Mouse (Mus musculus) hindbrain, embryonic 15.5 days (tissue): ENCODE measurements around the gene Hddc3. TPM values are rescaled to one million over a fixed set of nuclear protein-coding genes. Genes with fewer than 3 reads are reported as not detected.

Source experiments
- ATAC-seq: fragments of 200-750 bp; cut with Nextera tagmentation; 2 replicates; pipeline ENCODE4 v1.8.0; 2017; ENCODE audit warnings: low read depth, moderate number of reproducible peaks, moderate TSS enrichment; ENCODE audit not compliant: low FRiP score
- H3K27ac ChIP-seq: fragments of 300-500 bp; sonication (generic); replicated peaks from 2 replicates; pipeline ENCODE4 v1.5.1; 2015; ENCODE audit warnings: mild to moderate bottlenecking, inconsistent platforms
- H3K27me3 ChIP-seq: fragments of 300-500 bp; sonication (generic); 2 replicates; pipeline ENCODE4 v1.6.1; 2015; ENCODE audit warnings: control low read depth, inconsistent platforms
- H3K36me3 ChIP-seq: fragments of 300-500 bp; sonication (generic); 2 replicates; pipeline ENCODE4 v1.6.1; 2015; ENCODE audit warnings: control low read depth, inconsistent platforms
- H3K4me1 ChIP-seq: fragments of 300-500 bp; sonication (generic); replicated peaks from 2 replicates; pipeline ENCODE4 v1.6.1; 2015; ENCODE audit warnings: control low read depth, inconsistent platforms
- H3K4me2 ChIP-seq: fragments of 300-500 bp; sonication (generic); 2 replicates; pipeline ENCODE4 v1.6.1; 2015; ENCODE audit warnings: moderate library complexity, mild to moderate bottlenecking, inconsistent platforms
- H3K4me3 ChIP-seq: fragments of 300-500 bp; sonication (generic); 2 replicates; pipeline ENCODE4 v1.5.1; 2015; ENCODE audit warnings: mild to moderate bottlenecking, inconsistent platforms
- H3K9ac ChIP-seq: fragments of 300-500 bp; sonication (generic); 2 replicates; pipeline ENCODE4 v1.6.1; 2015; ENCODE audit warnings: inconsistent platforms
- H3K9me3 ChIP-seq: fragments of 300-500 bp; sonication (generic); 2 replicates; pipeline ENCODE4 v1.6.1; 2016; ENCODE audit warnings: control low read depth, inconsistent platforms
- WGBS: fragments of 180-500 bp; shearing (Covaris S2); methylation state at CpG from one replicate; pipeline ENCODE4 v1.1.7; 2015; 5-methylcytosine and 5-hydroxymethylcytosine counted together
- polyA plus RNA-seq: library from polyadenylated mRNA; unstranded; fragments of >200 nt; fragmentation: Nextera tagmentation; extraction: Ambion mirVana; gene quantifications from 2 replicates; pipeline ENCODE4 v1.2.1, GENCODE M21; 2015

The Hddc3 gene
- polyA plus RNA-seq, 1 experiment from 2014 or later, result 21.9 TPM

DNA sequence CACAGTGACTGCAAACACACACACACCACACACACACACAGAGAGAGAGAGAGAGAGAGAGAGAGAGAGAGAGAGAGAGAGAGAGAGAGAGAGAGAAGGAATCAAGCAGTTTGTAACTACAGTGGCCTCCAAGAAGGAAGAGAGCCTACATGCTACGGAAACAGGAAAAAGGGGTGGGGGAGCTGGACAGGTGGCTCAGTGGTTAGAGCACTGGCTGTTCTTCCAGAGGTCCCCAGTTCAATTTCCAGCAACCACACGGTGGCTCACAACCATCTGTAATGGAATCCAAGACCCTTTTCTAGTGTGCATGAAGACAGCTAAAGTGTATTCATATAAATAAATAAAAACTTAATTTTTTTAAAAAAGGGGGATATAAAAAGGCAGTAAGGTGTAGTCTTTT is 29.8 kb downstream of the Hddc3 start:
- Histone ChIP-seq H3K4me3 (no peak overlapping the region), H3K9me3 (no peaks in the 10 kb centered on the region), H3K27me3 (no peaks in the 10 kb centered on the region), H3K9ac (no peak overlapping the region), H3K27ac (no peak overlapping the region), H3K36me3 (no peaks in the 10 kb centered on the region), H3K4me2 (no peak overlapping the region), H3K4me1 (peaks cover 21% of the 10 kb centered on the region)
- 62% methylated on average over 2 of the region's 2 CpGs for WGBS
- no peak for ATAC-seq

DNA sequence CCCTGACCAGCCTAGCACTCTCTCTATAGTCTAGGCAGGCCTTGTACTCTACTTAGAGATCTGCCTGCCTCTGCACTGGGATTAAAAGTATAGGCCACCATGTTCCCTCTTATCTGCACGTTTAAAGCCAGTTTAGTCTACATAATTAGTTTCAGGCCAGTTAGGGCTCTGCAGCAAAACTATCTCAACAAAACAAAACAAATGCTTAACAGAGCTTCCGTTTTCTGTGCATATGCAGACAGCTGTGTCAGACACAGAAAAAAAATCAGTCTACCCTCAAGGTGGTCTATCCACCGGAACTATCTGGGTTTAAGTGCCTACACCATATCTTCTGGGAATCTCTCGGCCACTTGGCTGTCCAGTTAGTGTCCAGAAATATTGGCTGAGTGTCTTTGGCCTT is 30.4 kb downstream of the Hddc3 start:
- H3K4me2 ChIP-seq, result no peak overlapping the region
- 83% methylated on average over 4 of the region's 4 CpGs for WGBS
- H3K9ac ChIP-seq, result no peak overlapping the region
- peaks cover 21% of the 10 kb centered on the region for H3K4me1 ChIP-seq
- ATAC-seq, result no peak
- H3K9me3 ChIP-seq, result no peaks in the 10 kb centered on the region
- H3K27me3 ChIP-seq, result no peaks in the 10 kb centered on the region
- H3K4me3 ChIP-seq, result no peak overlapping the region
- no peaks in the 10 kb centered on the region for H3K36me3 ChIP-seq
- H3K27ac ChIP-seq, result no peak overlapping the region

DNA sequence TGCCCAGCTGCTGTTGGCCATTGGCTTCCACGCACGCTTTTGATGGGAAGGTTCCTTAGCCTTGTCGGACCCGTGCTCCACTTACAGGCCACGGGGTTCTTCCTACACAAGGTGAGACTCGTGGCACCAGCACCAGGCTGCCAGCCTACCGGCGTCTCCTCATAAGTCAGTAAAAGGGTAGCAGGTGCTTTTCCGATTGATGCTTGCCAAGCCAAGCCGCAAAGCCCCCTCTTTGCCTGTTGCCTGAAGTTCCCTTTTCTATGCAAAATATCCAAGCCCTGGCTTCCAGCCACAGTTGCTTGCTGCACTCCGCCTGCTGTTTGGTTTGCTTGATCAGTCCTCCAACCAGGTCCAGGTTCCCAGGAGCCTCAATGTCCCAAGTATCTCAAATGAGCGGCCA is 30.9 kb downstream of the Hddc3 start:
- ATAC-seq, result no peak
- no peaks in the 10 kb centered on the region for H3K36me3 ChIP-seq
- H3K4me2 ChIP-seq, result no peak overlapping the region
- no peak overlapping the region for H3K9ac ChIP-seq
- H3K9me3 ChIP-seq, result no peaks in the 10 kb centered on the region
- no peak overlapping the region for H3K27ac ChIP-seq
- WGBS, result 72% methylated on average over 12 of the region's 12 CpGs
- no peaks in the 10 kb centered on the region for H3K27me3 ChIP-seq
- peaks cover 21% of the 10 kb centered on the region for H3K4me1 ChIP-seq
- no peak overlapping the region for H3K4me3 ChIP-seq

DNA sequence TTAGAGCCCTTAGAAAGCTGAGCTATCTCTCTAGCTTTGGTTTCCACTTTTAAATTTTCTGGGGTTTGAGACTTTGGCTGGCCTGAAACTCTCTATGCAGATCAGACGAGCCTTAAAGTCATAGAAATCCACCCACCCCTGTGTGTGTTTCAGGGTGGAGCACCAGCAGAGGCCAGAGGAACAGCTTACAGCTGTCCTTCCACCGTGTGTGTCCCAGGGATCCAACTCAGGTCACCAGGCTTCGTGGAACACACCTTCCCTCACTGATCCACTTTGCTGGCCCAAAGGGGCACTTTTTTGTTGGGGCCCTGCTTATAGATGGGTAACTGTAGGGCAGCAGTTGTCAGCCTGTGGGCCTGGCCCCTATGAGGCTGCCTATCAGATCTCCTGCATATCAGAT is 31.4 kb downstream of the Hddc3 start:
- no peak for ATAC-seq
- 57% methylated on average over 3 of the region's 3 CpGs for WGBS

DNA sequence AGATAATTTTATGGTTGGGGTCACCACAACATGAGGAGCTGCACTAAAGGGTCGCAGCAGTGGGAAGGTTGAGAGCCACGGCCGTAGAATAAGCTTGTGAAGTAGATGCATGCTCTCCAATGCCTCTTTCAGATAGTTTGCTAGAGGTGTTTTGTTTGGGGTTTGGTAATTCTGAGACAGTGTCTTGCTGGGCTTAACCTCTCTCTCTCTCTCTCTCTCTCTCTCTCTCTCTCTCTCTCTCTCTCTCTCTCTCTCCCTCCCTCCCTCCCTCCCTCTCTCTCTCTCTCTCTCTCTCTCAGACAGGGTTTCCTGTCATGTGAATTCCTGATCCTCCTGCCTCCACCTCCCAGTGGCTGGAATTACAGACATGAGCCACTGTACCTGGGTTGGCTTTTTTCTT is 31.8 kb downstream of the Hddc3 start:
- no peak overlapping the region for H3K4me3 ChIP-seq
- no peak overlapping the region for H3K9ac ChIP-seq
- 85% methylated on average over 3 of the region's 3 CpGs for WGBS
- H3K27me3 ChIP-seq, result no peaks in the 10 kb centered on the region
- no peaks in the 10 kb centered on the region for H3K9me3 ChIP-seq
- H3K36me3 ChIP-seq, result no peaks in the 10 kb centered on the region
- H3K27ac ChIP-seq, result no peak overlapping the region
- no peak overlapping the region for H3K4me2 ChIP-seq
- ATAC-seq, result no peak
- H3K4me1 ChIP-seq, result peaks cover 12% of the 10 kb centered on the region

More for the DNA sequence above, 31.4 kb downstream of the Hddc3 start:
- H3K4me3 ChIP-seq, result no peak overlapping the region
- H3K4me2 ChIP-seq, result no peak overlapping the region
- no peaks in the 10 kb centered on the region for H3K27me3 ChIP-seq
- H3K36me3 ChIP-seq, result no peaks in the 10 kb centered on the region
- no peaks in the 10 kb centered on the region for H3K9me3 ChIP-seq
- H3K27ac ChIP-seq, result no peak overlapping the region
- no peak overlapping the region for H3K9ac ChIP-seq
- H3K4me1 ChIP-seq, result peaks cover 17% of the 10 kb centered on the region

DNA sequence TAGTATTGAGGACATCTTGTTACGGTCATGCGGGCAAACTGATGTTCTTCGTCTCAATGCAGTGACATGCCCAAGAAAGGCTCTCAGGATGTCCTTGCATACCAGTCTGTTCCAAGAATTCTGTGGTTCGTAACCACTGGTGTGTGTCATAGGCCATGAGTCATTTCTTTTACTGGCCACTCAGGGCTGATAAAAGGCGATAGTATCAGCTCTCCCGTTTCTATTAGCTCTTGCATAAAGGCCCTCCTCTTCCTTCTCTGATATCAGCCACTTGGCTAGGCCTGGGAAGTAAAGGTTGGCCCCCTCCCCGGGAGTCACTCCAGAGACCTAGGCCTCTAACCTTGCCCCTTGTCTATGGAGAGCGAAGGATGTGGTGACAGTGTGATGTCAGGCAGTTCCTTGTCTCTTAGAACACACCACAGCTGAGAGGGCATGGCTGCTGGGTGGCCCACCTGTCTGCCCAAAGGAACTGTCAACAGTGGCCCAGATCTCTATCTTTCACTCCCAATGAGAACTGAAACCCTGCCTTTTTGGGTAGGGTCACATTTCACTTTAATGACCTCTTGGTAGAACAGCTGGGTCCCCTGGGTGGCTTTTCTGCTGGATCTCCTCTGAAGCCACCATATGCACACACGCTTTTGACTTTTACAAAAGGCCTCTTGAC is 32.6 kb downstream of the Hddc3 start:
- Histone ChIP-seq H3K27me3 (no peaks in the 10 kb centered on the region), H3K4me1 (0 out of 2 replicates have a peak, but pooled peaks cover 7% of the 10 kb centered on the region), H3K9ac (no peak overlapping the region), H3K9me3 (no peaks in the 10 kb centered on the region), H3K4me2 (no peak overlapping the region), H3K36me3 (no peaks in the 10 kb centered on the region), H3K4me3 (no peak overlapping the region), H3K27ac (no peak overlapping the region)
- 85% methylated on average over 9 of the region's 9 CpGs for WGBS
- no peak for ATAC-seq

- Histone ChIP-seq H3K4me2 (no peak overlapping the region), H3K4me1 (0 out of 2 replicates have a peak, but pooled peaks cover 7% of the 10 kb centered on the region), H3K9ac (no peak overlapping the region), H3K4me3 (no peak overlapping the region), H3K36me3 (no peaks in the 10 kb centered on the region), H3K27me3 (no peaks in the 10 kb centered on the region), H3K27ac (no peak overlapping the region), H3K9me3 (no peaks in the 10 kb centered on the region)
- 51% methylated on average over 10 of the region's 10 CpGs for WGBS
- ATAC-seq, result peak; percentile 31; the same call in 1 of the 2 replicates
Observed at GRCm38 (mm10) chr7:80376192-80376591, 33.3 kb downstream of the Hddc3 start.

- H3K4me1 ChIP-seq, result 0 out of 2 replicates have a peak, but pooled peaks cover 7% of the 10 kb centered on the region
- no peaks in the 10 kb centered on the region for H3K27me3 ChIP-seq
- 39% methylated on average over 6 of the region's 6 CpGs for WGBS
- ATAC-seq, result no peak
- H3K27ac ChIP-seq, result no peak overlapping the region
- no peak overlapping the region for H3K4me3 ChIP-seq
- no peak overlapping the region for H3K9ac ChIP-seq
- no peak overlapping the region for H3K4me2 ChIP-seq
- no peaks in the 10 kb centered on the region for H3K36me3 ChIP-seq
- no peaks in the 10 kb centered on the region for H3K9me3 ChIP-seq
Observed at GRCm38 (mm10) chr7:80377471-80377870, 34.6 kb downstream of the Hddc3 start.

- WGBS, result 63% methylated on average over 13 of the region's 13 CpGs
- Histone ChIP-seq H3K9ac (no peak overlapping the region), H3K36me3 (no peaks in the 10 kb centered on the region), H3K4me3 (no peak overlapping the region), H3K4me2 (no peak overlapping the region), H3K27ac (no peak overlapping the region), H3K9me3 (no peaks in the 10 kb centered on the region), H3K4me1 (0 out of 2 replicates have a peak, but pooled peaks cover 7% of the 10 kb centered on the region), H3K27me3 (no peaks in the 10 kb centered on the region)
- ATAC-seq, result no peak
Observed at GRCm38 (mm10) chr7:80379531-80379930, 36.6 kb downstream of the Hddc3 start.

DNA sequence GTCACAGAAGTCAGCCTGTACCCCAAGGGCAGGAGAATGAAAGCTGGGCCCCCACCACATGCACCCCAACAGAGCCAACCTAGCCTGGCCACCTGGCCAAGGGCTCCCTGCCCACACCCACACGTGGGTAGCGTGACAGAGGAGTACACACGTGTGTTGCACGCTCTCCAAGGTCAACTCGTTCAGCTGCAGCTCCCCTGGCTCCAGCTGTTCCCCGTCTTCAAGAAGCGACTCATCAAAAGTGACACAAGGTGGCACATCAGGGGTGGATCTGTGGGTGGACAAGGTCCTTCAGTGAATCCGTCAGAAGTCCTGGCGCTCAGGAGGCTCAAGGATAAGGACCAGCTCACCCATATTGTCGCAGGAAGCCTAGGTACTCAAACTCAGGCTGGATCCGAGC is 40.0 kb downstream of the Hddc3 start:
- ATAC-seq, result no peak
- H3K27me3 ChIP-seq, result peaks cover 6% of the 10 kb centered on the region; the same call in 1 of the 2 replicates
- H3K9ac ChIP-seq, result no peak overlapping the region
- 69% methylated on average over 11 of the region's 11 CpGs for WGBS
- no peaks in the 10 kb centered on the region for H3K36me3 ChIP-seq
- H3K4me3 ChIP-seq, result no peak overlapping the region
- H3K4me1 ChIP-seq, result peaks cover 13% of the 10 kb centered on the region
- H3K27ac ChIP-seq, result no peak overlapping the region
- no peak overlapping the region for H3K4me2 ChIP-seq
- no peaks in the 10 kb centered on the region for H3K9me3 ChIP-seq

GRCm38 (mm10) chr7:80386235-80386930 is 43.5 kb downstream of the Hddc3 start:
- Histone ChIP-seq H3K4me1 (peaks cover 16% of the 10 kb centered on the region), H3K9ac (no peak overlapping the region), H3K9me3 (no peaks in the 10 kb centered on the region), H3K36me3 (peaks cover under 1% of the 10 kb centered on the region), H3K4me3 (no peak overlapping the region), H3K27me3 (peaks cover 6% of the 10 kb centered on the region; the same call in 1 of the 2 replicates), H3K27ac (no peak overlapping the region), H3K4me2 (peak overlapping the region; percentile 33; the same call in 1 of the 2 replicates)
- 37% methylated on average over 18 of the region's 18 CpGs for WGBS
- peak; percentile 76 for ATAC-seq

DNA sequence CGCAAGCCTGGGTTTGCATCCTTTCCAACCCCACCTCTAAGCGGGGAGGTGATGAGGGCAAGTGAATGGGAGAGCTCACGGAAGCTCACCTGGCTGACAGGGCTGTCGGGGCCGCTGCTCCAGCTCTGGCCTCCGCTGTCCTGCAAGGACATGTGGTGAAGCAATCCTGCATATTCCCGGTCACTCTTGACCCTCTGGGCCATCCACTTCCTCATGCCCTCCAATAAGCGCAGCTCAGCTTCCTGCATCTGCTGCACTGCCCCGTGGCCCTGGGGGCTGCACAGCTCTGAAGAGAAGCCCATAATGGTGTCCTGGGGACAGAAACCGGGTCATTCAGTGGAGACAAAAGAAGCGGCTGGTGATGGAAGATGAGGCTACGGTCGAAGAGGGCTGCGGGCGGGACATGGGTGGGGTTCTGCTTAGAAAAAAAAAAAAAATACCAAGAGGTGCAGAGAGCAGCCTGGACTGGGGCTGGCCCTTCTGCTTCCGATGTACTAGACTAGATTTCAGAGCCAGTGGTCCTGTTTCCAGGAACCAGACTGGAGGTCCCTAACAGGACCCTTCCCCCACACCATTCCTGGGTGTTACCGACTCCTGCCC is 44.2 kb downstream of the Hddc3 start:
- H3K36me3 ChIP-seq, result peaks cover 7% of the 10 kb centered on the region
- peaks cover 6% of the 10 kb centered on the region; the same call in 1 of the 2 replicates for H3K27me3 ChIP-seq
- H3K4me1 ChIP-seq, result peaks cover 16% of the 10 kb centered on the region
- ATAC-seq, result no peak
- no peaks in the 10 kb centered on the region for H3K9me3 ChIP-seq
- H3K4me2 ChIP-seq, result peak overlapping the region; percentile 33
- 0 out of 2 replicates have a peak overlapping the region, but pooled peaks have one; percentile 2 for H3K4me3 ChIP-seq
- 26% methylated on average over 17 of the region's 17 CpGs for WGBS
- no peak overlapping the region for H3K27ac ChIP-seq
- no peak overlapping the region for H3K9ac ChIP-seq
